Mouse (Mus musculus) layer of hippocampus, postnatal 14 days (tissue): ENCODE measurements around the gene Grin2a. TPM values are rescaled to one million over a fixed set of nuclear protein-coding genes. Genes with fewer than 3 reads are reported as not detected.

Experiments
- DNase-seq, 2 experiments: peaks; one replicate each; pipeline ENCODE4 v3.0.0; 2021 to 2022; ENCODE audit warnings: low spot score in 2 of 2, mixed read lengths in 1 of 2
- total RNA-seq, 2 experiments: library from RNA; stranded (reverse); gene quantifications; 2 replicates each; pipeline ENCODE4 v1.2.3; 2021

Grin2a gene
- total RNA-seq, 2 experiments from 2014 or later, result 273 to 305 TPM

GRCm38 (mm10) chr16:9882420-9882819, 112.9 kb downstream of the Grin2a start:
- DNase-seq, result no peak

GRCm38 (mm10) chr16:9873001-9873400, 122.4 kb downstream of the Grin2a start:
- no peak for DNase-seq

- no peak for DNase-seq
Observed at GRCm38 (mm10) chr16:9865710-9866109, 129.7 kb downstream of the Grin2a start.

- DNase-seq, result no peak
Observed at GRCm38 (mm10) chr16:9865039-9865438, 130.3 kb downstream of the Grin2a start.

- DNase-seq, result no peak
Observed at GRCm38 (mm10) chr16:9857758-9858157, 137.6 kb downstream of the Grin2a start.

- DNase-seq, result peak; percentile 48 to 82
Observed at GRCm38 (mm10) chr16:9851265-9851988, 143.9 kb downstream of the Grin2a start.

GRCm38 (mm10) chr16:9841496-9841895, 153.9 kb downstream of the Grin2a start:
- DNase-seq, result no peak

DNA sequence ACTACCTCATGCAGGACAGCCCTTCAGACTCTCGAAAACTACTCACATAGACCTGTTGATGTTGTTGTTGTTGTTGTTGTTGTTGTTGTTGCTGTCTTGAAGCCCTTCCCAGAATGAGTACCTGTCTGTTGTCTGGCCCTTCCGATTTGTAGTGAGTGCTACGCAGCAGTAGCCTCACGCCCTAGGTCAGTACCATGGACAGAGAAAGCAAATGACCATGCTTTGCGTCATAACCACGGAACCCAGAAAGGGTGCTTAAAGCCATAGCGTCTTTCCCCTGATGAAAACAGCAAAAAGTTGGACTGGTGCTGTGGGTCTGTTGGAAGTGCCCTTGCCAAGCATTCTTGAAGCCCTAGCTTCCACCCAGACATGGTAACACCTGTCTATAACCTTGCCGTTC, 158.8 kb downstream of the Grin2a start:
- no peak for DNase-seq

GRCm38 (mm10) chr16:9834236-9834635, 161.1 kb downstream of the Grin2a start:
- DNase-seq, result no peak

- DNase-seq, result no peak
Observed at GRCm38 (mm10) chr16:9825110-9825483, 170.3 kb downstream of the Grin2a start.

DNA sequence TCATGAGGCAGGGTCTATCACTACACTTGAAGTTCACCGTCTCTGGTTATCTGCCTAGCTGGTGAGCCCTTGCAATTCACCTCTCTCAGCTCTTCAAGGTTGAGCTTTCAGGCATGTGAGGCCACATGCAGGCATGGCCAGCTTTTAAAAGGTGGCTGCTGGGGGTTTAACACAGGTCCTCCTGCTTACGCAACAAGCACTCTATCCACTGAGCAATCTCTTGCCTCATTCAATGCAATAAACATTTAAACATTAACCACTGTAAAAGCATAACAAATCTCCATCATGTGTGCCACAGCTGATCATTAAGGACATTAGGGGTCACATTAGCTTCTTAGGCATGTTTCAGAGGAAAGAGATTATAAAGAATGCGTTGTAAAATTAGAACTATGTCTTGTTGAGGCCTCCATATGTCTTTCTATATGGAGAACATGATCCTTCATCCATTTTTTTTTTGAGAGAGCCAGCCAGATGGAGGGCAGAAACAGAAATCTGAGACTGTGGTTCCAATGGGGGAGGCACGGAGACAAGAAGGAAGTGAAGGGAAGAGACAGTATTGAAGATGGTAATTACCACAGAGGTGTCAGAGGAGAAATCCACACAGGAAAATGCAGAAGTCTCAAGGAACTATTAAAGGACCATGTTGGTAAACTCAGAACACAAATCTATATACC, 170.8 kb downstream of the Grin2a start:
- no peak for DNase-seq

DNA sequence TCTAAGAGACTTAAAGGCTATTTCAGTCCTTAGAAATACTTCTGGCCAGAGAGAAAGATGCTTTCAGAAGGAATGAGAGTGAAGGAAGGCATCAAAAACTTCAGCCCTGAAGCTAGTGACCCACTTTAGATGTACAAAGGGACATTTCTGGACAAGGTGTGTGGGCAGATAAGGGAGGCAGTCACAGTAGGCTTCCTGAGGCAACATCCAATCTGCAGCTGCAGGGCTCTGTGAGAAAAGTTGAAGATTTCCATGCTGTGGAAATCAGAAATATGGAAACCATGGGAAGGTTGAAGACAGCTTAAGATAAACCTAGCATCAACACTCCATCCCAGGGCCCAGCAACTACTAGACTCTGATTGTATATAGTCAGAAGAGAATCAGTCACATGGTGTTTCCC, 171.7 kb downstream of the Grin2a start:
- DNase-seq, result no peak

GRCm38 (mm10) chr16:9819508-9819907, 175.9 kb downstream of the Grin2a start:
- DNase-seq, result no peak

DNA sequence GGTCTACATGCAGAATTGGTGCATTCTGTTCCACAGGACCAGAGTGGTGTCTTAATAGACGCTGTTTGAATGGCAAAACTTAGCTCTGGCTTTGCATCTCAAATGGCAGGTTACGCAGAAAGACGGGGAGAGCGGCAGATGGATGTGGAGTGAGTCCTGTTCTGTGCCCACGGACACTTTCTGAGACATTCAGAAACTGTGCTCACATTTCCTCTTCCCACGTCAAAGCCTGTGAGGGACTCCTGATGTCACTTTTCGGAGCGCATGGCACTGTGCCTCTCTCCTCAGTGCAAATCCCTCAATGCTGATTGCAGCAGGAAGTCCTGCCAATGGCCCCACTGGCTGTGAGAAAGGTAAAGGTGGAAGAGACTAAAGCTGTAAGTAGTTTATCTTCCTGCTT, 194.0 kb downstream of the Grin2a start:
- peak; percentile 55 to 77 for DNase-seq

DNA sequence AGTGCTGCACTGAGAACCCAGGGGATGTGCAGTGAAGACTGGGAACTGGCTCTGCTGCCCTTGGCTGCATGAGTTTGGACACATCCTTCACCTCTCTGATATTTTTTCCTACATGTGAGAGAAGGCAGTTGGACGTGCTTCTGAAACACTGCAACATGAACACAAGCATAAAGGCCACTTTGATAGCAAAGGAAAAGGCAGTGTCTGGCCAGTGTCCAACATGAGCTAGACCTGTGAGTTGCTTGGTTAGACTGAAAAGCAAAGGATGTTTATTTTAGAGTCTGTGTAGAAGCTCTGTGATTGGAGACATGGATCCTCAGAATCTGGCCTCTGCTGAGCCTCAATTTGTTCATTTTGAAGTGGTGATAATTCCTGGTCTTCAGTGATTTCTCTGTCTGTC, 195.1 kb downstream of the Grin2a start:
- DNase-seq, result no peak

DNA sequence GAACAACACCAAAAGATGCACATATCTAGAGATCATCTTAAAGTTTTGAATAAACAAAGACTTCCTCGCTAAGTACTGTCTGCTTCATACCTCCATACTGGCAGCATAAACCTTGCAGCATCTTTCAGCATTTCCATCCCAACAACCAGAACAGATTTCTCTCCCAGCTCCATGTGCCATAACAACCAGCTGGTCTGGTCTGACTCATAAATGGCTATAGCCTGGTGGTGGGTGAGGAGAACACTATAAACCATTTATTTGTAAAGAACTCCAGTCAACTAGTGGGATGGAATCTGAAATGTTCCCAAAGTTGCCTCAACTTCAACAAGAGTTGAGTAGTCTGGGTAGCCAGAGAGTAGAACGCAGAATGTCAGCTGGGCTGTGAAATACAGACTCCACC, 202.4 kb downstream of the Grin2a start:
- peak in 1 of 2 experiments; percentile 71 for DNase-seq

GRCm38 (mm10) chr16:9786261-9786660, 209.1 kb downstream of the Grin2a start:
- no peak for DNase-seq

DNA sequence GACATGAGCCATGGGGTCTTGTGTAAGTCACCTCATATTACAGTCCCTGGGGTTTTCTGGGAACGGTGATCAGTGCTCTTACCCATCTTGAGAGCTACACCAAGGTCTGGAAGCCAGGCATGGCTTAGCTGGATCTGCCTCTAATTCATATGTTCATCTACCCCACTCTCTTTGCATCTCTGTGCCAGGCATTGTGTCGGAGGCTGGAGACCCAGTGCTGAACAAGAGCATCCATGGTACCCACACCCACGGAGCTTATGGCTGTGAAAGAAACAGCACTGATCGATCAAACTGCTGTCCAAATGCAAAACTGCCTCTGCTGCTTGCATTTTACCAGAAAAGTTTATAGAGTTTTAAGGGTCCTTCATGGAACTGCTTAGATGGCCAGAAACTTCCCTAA, 209.5 kb downstream of the Grin2a start:
- peak in 1 of 2 experiments; percentile 67 for DNase-seq

GRCm38 (mm10) chr16:9768981-9769380, 226.4 kb downstream of the Grin2a start:
- DNase-seq, result no peak

DNA sequence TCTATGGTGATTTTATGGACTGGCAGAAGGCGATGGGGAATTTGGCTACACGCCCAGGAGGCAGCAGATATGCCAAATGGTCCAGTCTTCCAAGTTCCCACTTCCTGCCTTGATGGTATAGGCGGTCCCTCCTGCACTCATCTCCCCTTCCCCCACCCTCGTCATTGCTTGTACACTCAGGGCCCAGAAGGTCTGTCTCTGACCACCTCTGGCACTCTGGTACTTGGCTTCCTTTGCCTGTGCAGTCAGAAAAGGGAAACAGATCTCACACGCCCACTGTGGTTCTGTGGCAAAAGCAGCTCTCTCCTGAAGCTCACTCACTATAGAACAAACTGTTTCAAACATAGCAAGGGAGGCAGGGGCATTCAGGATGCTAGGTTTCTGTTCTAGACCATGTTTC, 227.0 kb downstream of the Grin2a start:
- peak; percentile 72 to 80 for DNase-seq

- DNase-seq, result no peak
Observed at GRCm38 (mm10) chr16:9767946-9768345, 227.4 kb downstream of the Grin2a start.

DNA sequence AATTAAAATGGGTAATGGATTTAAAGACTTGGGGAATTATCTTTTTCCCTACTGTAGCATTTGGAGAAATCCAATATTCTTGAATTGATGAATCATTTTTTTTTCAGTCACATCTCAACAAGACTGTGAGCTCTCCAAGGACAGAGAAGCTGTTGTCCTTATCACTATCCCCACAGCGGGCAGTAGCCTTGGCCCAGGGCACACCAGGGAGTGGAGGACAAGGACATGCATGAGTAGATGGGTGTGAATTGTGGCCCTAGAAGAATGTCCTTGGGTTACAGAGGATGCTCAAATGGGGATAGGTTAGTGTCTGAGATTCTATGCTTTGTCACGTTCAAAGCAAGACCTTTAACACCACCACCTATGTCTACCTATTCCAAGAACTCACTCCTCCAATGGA, 231.3 kb downstream of the Grin2a start:
- DNase-seq, result no peak

GRCm38 (mm10) chr16:9760347-9760746, 235.0 kb downstream of the Grin2a start:
- DNase-seq, result no peak
